Mouse (Mus musculus) limb, embryonic 13.5 days (tissue): ENCODE data around the gene Mtss1l. TPM values are rescaled to one million over a fixed set of nuclear protein-coding genes. Genes with fewer than 3 reads are reported as not detected.
A peak's percentile ranks its signal among the peaks of the same experiment; 100 is the strongest.

Experiments used
- ATAC-seq: fragments of 200-750 bp; cut with Nextera tagmentation; 2 replicates; pipeline ENCODE4 v1.8.0; 2017; ENCODE audit warnings: low read depth, moderate number of reproducible peaks, moderate TSS enrichment; ENCODE audit not compliant: low FRiP score
- H3K27ac ChIP-seq: fragments of 300-500 bp; sonication (generic); 2 replicates; pipeline ENCODE4 v1.5.1; 2015; ENCODE audit warnings: inconsistent platforms, mild to moderate bottlenecking, moderate library complexity
- H3K27me3 ChIP-seq: fragments of 300-500 bp; sonication (generic); 2 replicates; pipeline ENCODE4 v1.6.1; 2015; ENCODE audit warnings: mild to moderate bottlenecking, inconsistent platforms
- H3K36me3 ChIP-seq: fragments of 300-500 bp; sonication (generic); 2 replicates; pipeline ENCODE4 v1.6.1; 2015; ENCODE audit warnings: inconsistent platforms, mild to moderate bottlenecking, moderate library complexity
- H3K4me1 ChIP-seq: fragments of 300-500 bp; sonication (generic); 2 replicates; pipeline ENCODE4 v1.6.1; 2015; ENCODE audit warnings: inconsistent platforms
- H3K4me2 ChIP-seq: fragments of 300-500 bp; sonication (generic); replicated peaks from 2 replicates; pipeline ENCODE4 v1.6.1; 2015; ENCODE audit warnings: inconsistent platforms, mild to moderate bottlenecking, moderate library complexity
- H3K4me3 ChIP-seq: fragments of 300-500 bp; sonication (generic); 2 replicates; pipeline ENCODE4 v1.5.1; 2015; ENCODE audit warnings: moderate library complexity, mild to moderate bottlenecking, inconsistent platforms
- H3K9ac ChIP-seq: fragments of 300-500 bp; sonication (generic); 2 replicates; pipeline ENCODE4 v1.6.1; 2015; ENCODE audit warnings: mild to moderate bottlenecking, inconsistent platforms
- H3K9me3 ChIP-seq: fragments of 300-500 bp; sonication (generic); 2 replicates; pipeline ENCODE4 v1.6.1; 2016; ENCODE audit warnings: inconsistent platforms
- WGBS: fragments of 180-500 bp; shearing (Covaris S2); methylation state at CpG from one replicate; pipeline ENCODE4 v1.1.7; 2015; 5-methylcytosine and 5-hydroxymethylcytosine counted together
- polyA plus RNA-seq: library from polyadenylated mRNA; unstranded; fragments of >200 nt; fragmentation: Nextera tagmentation; extraction: Ambion mirVana; gene quantifications from 2 replicates; pipeline ENCODE4 v1.2.1, GENCODE M21; 2015

Mtss1l gene
- polyA plus RNA-seq, 1 experiment from 2014 or later, result 10.4 TPM

DNA sequence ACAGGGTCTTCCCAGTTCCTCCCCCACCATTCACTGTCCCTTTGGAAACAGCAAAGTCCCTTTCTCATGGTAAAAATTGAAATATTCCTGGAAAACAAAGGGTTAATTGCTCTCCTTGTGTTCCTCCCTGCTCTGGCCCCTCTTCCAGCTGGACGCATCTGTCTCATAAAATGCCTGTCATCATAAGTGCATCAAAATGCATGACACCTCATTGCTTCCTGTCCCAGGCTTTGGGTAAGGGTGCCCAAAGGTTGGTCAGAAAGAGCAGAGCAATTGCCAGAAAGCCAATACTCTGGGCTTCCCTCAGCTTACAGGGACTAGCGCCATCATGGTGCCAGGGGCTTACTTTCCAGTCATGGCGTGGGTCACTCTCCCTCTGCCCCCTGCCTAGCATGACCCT is 10.7 kb upstream of the Mtss1l start:
- Histone ChIP-seq H3K27ac (no peak overlapping the region), H3K4me3 (no peak overlapping the region), H3K36me3 (peaks cover 35% of the 10 kb centered on the region), H3K4me1 (peaks cover 43% of the 10 kb centered on the region), H3K9me3 (no peaks in the 10 kb centered on the region), H3K9ac (no peak overlapping the region), H3K27me3 (no peaks in the 10 kb centered on the region), H3K4me2 (no peak overlapping the region)
- 52% methylated on average over 3 of the region's 3 CpGs for WGBS
- ATAC-seq, result no peak

DNA sequence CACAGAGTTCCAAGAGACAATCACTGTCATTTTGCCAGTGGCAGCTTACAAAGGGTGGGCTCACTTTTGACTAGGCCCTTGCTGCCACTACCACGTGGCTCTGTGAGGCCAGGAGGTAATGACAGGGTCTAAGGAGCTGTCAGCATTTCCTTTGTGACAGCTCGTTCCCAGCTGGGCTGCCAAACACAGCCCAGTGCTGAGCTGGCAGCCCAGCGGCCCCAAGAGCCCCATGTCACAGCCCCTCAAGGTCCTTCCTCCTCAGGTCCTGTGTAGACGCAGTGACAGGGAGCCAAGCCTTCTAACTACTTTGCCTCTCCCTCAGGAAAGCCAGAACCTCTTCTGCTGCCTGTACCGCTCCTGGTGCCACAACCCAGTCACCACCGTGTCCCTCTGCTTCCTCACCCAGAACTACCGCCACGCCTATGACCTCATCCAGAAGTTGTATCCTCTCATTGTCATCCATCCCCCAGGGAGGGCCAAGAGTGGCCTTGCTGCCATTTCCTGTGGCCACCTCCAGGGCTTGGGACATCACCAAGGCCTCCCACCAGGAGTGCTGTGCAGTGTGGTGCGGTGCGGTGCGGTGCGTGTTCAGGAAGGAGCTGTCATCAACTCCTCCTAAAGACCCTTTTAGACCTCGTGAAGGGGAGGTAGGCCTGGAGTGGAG is 9.9 kb upstream of the Mtss1l start:
- H3K27ac ChIP-seq, result no peak overlapping the region
- WGBS, result 74% methylated on average over 13 of the region's 13 CpGs

DNA sequence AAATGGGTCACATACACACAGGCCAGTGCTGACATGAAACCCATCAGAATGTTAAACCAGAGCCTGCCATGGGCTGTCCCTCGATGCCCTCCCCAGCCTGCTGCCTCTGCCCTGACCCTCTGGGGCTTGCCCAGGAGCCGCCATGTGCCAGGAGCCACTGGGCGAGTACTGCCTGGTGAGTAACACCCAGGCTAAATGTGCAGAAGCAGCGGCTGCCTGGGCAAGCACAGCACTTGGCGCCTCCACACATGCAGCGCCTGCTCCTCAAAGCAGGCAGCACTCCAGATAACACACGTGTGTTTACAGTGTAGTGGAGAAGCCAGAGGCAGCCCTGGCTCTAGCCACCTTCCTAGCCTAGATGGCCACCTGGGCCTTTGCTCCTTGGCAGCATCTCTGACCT is 8.2 kb upstream of the Mtss1l start:
- no peak for ATAC-seq
- WGBS, result 90% methylated on average over 7 of the region's 7 CpGs
- Histone ChIP-seq H3K9me3 (no peaks in the 10 kb centered on the region), H3K4me3 (no peak overlapping the region), H3K36me3 (peaks cover 35% of the 10 kb centered on the region), H3K4me2 (no peak overlapping the region), H3K4me1 (peaks cover 60% of the 10 kb centered on the region), H3K9ac (no peak overlapping the region), H3K27ac (no peak overlapping the region), H3K27me3 (no peaks in the 10 kb centered on the region)

More for the DNA sequence above, 9.9 kb upstream of the Mtss1l start:
- H3K4me1 ChIP-seq, result peaks cover 43% of the 10 kb centered on the region
- peaks cover 35% of the 10 kb centered on the region for H3K36me3 ChIP-seq
- H3K9ac ChIP-seq, result no peak overlapping the region
- no peaks in the 10 kb centered on the region for H3K9me3 ChIP-seq
- H3K4me2 ChIP-seq, result no peak overlapping the region
- no peak overlapping the region for H3K4me3 ChIP-seq
- no peak for ATAC-seq
- no peaks in the 10 kb centered on the region for H3K27me3 ChIP-seq

DNA sequence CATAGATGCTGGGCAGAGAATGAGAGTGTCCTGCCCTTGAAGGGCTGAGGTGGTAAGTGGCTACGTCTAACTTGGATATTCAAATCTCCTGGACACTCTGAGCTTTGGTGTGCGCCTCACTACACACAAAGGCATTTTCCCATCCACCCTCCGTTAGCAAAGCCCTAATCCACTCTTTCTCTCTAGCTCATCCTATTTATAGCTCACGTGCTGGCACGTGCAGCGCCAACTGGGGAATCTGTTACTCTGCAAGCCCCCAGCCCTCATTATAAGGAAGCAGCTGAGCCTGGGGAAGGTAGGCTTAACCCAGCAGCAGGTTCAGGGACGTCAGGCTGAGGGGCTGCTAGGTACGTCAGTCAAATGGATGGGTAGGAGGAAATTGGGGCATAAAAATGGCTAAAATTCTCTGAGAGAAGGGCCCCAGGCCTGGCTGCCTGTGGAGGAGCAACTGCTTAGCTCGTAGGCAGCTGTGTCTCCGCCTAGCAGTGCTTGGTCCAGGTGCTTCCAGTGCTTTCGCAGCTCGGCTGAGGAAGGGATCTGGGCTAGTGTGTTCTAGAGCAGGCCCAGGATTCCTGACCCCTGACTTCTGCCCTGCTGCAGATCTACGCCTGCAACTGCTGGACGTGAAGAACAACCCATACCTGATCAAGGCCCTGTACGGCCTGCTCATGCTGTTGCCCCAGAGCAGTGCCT is 6.3 kb upstream of the Mtss1l start:
- H3K9ac ChIP-seq, result peak overlapping the region; percentile 32; the same call in 1 of the 2 replicates
- no peaks in the 10 kb centered on the region for H3K27me3 ChIP-seq
- peak overlapping the region; percentile 78 for H3K27ac ChIP-seq
- no peaks in the 10 kb centered on the region for H3K9me3 ChIP-seq
- no peak overlapping the region; the same call in 1 of the 2 replicates for H3K4me2 ChIP-seq
- no peak overlapping the region for H3K4me3 ChIP-seq
- ATAC-seq, result no peak
- 73% methylated on average over 15 of the region's 15 CpGs for WGBS
- peaks cover 35% of the 10 kb centered on the region for H3K36me3 ChIP-seq
- H3K4me1 ChIP-seq, result peaks cover 67% of the 10 kb centered on the region

- H3K36me3 ChIP-seq, result peaks cover 29% of the 10 kb centered on the region
- no peaks in the 10 kb centered on the region for H3K27me3 ChIP-seq
- no peak for ATAC-seq
- no peaks in the 10 kb centered on the region for H3K9me3 ChIP-seq
- H3K27ac ChIP-seq, result peak overlapping the region; percentile 78
- H3K4me1 ChIP-seq, result peaks cover 67% of the 10 kb centered on the region
- H3K4me2 ChIP-seq, result peak overlapping the region; percentile 7; the same call in 1 of the 2 replicates
- H3K4me3 ChIP-seq, result no peak overlapping the region
- H3K9ac ChIP-seq, result peak overlapping the region; percentile 39; the same call in 1 of the 2 replicates
- 62% methylated on average over 4 of the region's 4 CpGs for WGBS
These were observed 5.2 kb upstream of the Mtss1l start for GRCm38 (mm10) chr8:110716075-110716474.

DNA sequence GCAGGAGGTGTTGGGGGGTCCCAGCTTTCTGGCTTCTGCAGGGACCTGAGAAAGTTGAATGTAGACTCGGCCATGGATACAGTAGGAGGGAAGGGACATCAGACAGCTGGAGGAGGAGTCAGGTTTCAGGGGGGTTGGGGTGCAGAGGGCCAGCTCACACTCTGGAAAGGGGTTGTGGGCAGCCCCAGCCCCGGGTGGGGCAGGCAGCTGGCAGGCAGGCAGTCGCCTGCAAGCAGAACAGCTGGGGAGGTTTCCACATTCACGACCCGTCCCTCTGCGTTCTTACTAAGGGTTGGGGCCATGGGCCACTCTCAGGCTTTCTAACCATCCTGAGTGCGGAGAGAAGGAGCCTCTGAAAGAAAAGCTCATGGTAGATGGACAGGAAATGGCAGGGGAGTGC is 4.1 kb upstream of the Mtss1l start:
- Histone ChIP-seq H3K9me3 (no peaks in the 10 kb centered on the region), H3K4me2 (no peak overlapping the region), H3K27me3 (no peaks in the 10 kb centered on the region), H3K4me3 (no peak overlapping the region), H3K9ac (peak overlapping the region; percentile 43; the same call in 1 of the 2 replicates), H3K4me1 (peaks cover 68% of the 10 kb centered on the region), H3K27ac (peak overlapping the region; percentile 78), H3K36me3 (peaks cover 19% of the 10 kb centered on the region)
- 28% methylated on average over 7 of the region's 7 CpGs for WGBS
- ATAC-seq, result 0 out of 2 replicates have a peak, but pooled peaks have one; percentile 0

DNA sequence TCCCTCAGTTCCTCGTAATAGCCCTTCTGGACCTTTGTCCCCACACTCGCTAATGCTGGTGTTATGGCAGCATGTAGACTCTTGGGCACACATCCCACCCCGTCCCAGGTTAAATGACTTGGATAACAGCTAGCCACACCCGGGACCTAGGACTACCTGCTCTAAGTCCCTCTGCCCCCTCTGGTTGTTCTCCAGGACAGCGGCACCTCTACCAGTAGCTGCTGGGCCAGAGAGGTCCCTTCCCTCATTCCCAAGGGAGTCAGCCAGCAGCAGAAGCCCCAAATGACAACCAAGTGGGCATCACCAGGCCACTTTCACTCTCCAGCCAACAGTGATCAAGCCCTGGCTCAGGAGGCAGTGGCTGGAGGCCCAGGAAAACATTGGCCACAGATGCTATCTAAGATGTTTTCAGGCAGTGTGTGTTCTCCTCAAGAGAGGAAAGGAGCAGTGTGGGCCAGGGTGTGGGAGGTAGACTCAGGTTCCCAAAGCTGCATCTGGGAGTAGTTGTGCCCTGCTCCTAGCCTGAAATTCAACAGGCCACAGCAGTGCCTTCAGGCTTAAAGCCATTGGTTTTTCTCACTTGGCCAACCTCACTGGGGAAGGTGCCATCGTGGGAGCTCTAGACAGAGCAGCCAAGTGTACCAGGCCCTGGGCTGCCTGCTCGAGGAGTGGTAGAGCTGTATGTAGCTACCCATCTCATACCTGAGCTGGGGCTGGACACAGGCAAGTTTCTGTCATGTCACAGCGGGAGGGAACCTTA is 2.9 kb upstream of the Mtss1l start:
- peaks cover 80% of the 10 kb centered on the region for H3K4me1 ChIP-seq
- peak overlapping the region; percentile 90; the same call in 1 of the 2 replicates for H3K27ac ChIP-seq
- no peak for ATAC-seq
- peak overlapping the region; percentile 43; the same call in 1 of the 2 replicates for H3K9ac ChIP-seq
- H3K36me3 ChIP-seq, result peaks cover 8% of the 10 kb centered on the region; the same call in 1 of the 2 replicates
- H3K27me3 ChIP-seq, result no peaks in the 10 kb centered on the region
- 81% methylated on average over 8 of the region's 8 CpGs for WGBS
- H3K4me2 ChIP-seq, result peak overlapping the region; percentile 28; the same call in 1 of the 2 replicates
- no peak overlapping the region for H3K4me3 ChIP-seq
- H3K9me3 ChIP-seq, result no peaks in the 10 kb centered on the region

GRCm38 (mm10) chr8:110718969-110719670 is 2.2 kb upstream of the Mtss1l start:
- Histone ChIP-seq H3K27ac (peak overlapping the region; percentile 90; the same call in 1 of the 2 replicates), H3K27me3 (no peaks in the 10 kb centered on the region), H3K4me3 (no peak overlapping the region), H3K9me3 (no peaks in the 10 kb centered on the region), H3K4me1 (peaks cover 88% of the 10 kb centered on the region), H3K36me3 (peaks cover 3% of the 10 kb centered on the region), H3K4me2 (peak overlapping the region; percentile 28), H3K9ac (peak overlapping the region; percentile 43)
- no peak for ATAC-seq
- 29% methylated on average over 12 of the region's 12 CpGs for WGBS

- Histone ChIP-seq H3K4me3 (no peak overlapping the region), H3K4me1 (peaks cover 90% of the 10 kb centered on the region), H3K27me3 (no peaks in the 10 kb centered on the region), H3K9me3 (no peaks in the 10 kb centered on the region), H3K27ac (peak overlapping the region; percentile 90), H3K36me3 (peaks cover 11% of the 10 kb centered on the region), H3K9ac (peak overlapping the region; percentile 95; the same call in 1 of the 2 replicates), H3K4me2 (peak overlapping the region; percentile 92)
- no peak for ATAC-seq
- 45% methylated on average over 6 of the region's 6 CpGs for WGBS
These were observed 1.2 kb upstream of the Mtss1l start for GRCm38 (mm10) chr8:110719898-110720653.

DNA sequence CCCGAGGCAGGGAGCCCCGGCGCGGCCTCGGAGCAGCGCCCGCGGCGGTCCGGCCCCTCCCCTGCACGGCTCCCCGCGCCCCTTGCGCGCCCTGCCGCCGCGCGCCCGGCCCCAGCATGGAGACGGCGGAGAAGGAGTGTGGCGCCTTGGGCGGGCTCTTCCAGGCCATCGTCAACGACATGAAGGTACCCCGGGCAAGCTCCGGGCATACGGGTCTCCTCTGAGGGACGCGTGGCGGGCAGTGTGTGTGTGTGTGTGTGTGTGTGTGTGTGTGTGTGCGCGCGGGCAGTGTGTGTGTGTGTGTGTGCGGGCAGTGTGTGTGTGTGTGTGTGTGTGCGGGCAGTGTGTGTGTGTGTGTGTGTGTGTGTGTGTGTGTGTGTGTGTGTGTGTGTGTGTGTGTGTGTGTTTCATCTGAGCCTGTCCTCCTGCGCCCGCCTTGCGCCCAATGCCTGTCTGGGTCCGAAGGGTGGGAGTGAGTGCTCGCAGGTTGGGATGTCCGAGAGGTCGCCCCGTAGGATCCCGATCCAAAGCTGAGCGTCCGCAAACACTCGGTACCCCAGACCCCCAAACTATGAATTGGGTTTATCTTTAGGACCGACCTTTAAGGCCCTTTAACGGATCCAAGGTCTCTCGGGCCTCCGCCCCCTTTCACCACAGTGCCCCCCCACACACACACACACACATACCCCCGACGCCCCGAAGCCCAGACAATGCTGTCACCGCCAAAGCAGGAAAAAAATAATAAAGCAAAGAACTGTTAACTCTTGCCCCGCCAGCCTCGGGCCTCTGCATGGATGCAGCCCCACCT is 534 bp downstream of the Mtss1l start:
- no peaks in the 10 kb centered on the region for H3K27me3 ChIP-seq
- peak overlapping the region; percentile 76 for H3K4me3 ChIP-seq
- H3K9ac ChIP-seq, result peak overlapping the region; percentile 95
- peak overlapping the region; percentile 92 for H3K4me2 ChIP-seq
- peak; percentile 38 for ATAC-seq
- 1% methylated on average over 56 of the region's 59 CpGs for WGBS
- peak overlapping the region; percentile 90 for H3K27ac ChIP-seq
- H3K9me3 ChIP-seq, result no peaks in the 10 kb centered on the region
- H3K4me1 ChIP-seq, result peaks cover 89% of the 10 kb centered on the region
- H3K36me3 ChIP-seq, result peaks cover 24% of the 10 kb centered on the region
